Mouse (Mus musculus): ENCODE data around the gene Traf3ip3. TPM values are rescaled to one million over a fixed set of nuclear protein-coding genes. Genes with fewer than 3 reads are reported as not detected.

The Traf3ip3 gene
- polyA plus RNA-seq, 1 experiment from 2014 or later = 3.2 TPM

- Histone ChIP-seq H3K27ac (ENCODE audit: low read depth, low read length) (no peak overlapping the region), H3K9me3 (ENCODE audit: control insufficient read depth) (no peaks in the 10 kb centered on the region), H3K36me3 (ENCODE audit: control insufficient read depth, insufficient read depth) (no peaks in the 10 kb centered on the region), H3K4me2 (replicated peaks; ENCODE audit: low read depth) (no peak overlapping the region), H3K27me3 (replicated peaks; ENCODE audit: control insufficient read depth, insufficient read depth, low read length) (no peaks in the 10 kb centered on the region), H3K4me3 (ENCODE audit: low read depth, low read length) (no peak overlapping the region), H3K9ac (ENCODE audit: low read depth, low read length) (no peak overlapping the region), H3K4me1 (replicated peaks; ENCODE audit: control insufficient read depth, insufficient read depth, low read length) (no peaks in the 10 kb centered on the region)
- WGBS = 87% methylated on average over 7 of the region's 7 CpGs
- ATAC-seq = no peak
- TF ChIP-seq CTCF (IDR thresholded peaks at IDR 0.05; ENCODE audit: low read depth) = no peak
Observed at GRCm38 (mm10) chr1:193141118-193141517, 60.4 kb downstream of the Traf3ip3 start.

- Histone ChIP-seq H3K27me3 (replicated peaks; ENCODE audit: control insufficient read depth, insufficient read depth, low read length) (no peaks in the 10 kb centered on the region), H3K4me1 (replicated peaks; ENCODE audit: control insufficient read depth, insufficient read depth, low read length) (no peaks in the 10 kb centered on the region), H3K9me3 (ENCODE audit: control insufficient read depth) (no peaks in the 10 kb centered on the region), H3K4me2 (replicated peaks; ENCODE audit: low read depth) (0 out of 2 replicates have a peak overlapping the region, but pooled peaks have one; percentile 3), H3K36me3 (ENCODE audit: control insufficient read depth, insufficient read depth) (no peaks in the 10 kb centered on the region), H3K27ac (ENCODE audit: low read depth, low read length) (no peak overlapping the region; the same call in 1 of the 2 replicates), H3K9ac (ENCODE audit: low read depth, low read length) (no peak overlapping the region), H3K4me3 (ENCODE audit: low read depth, low read length) (no peak overlapping the region)
- no peak for TF ChIP-seq CTCF (IDR thresholded peaks at IDR 0.05; ENCODE audit: low read depth)
- peak; percentile 63 for ATAC-seq
- 31% methylated on average over 3 of the region's 3 CpGs for WGBS
Observed at GRCm38 (mm10) chr1:193138669-193139068, 62.8 kb downstream of the Traf3ip3 start.

DNA sequence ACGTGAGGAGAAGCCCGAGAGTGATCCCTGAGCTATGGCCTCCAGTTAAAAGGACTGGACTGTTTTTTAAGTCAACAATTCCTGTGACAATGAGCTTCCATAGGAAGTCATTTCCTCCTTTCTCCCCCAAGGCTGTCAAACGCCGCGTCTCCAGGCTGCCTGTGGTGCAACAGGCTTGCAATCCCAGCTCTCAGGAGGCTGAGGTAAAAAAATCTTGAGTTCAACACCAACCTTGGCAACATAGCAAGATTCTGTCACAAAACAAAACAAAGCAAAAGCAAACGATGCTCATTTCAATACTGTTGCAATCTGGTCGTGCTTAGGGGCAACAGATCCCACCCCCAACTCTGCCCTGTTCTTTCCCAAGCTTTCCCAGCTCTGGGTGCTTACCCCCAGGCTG lies 63.4 kb downstream of the Traf3ip3 start:
- ATAC-seq = no peak
- 21% methylated on average over 7 of the region's 7 CpGs for WGBS
- Histone ChIP-seq H3K27me3 (replicated peaks; ENCODE audit: control insufficient read depth, insufficient read depth, low read length) (no peaks in the 10 kb centered on the region), H3K4me2 (replicated peaks; ENCODE audit: low read depth) (no peak overlapping the region), H3K4me1 (replicated peaks; ENCODE audit: control insufficient read depth, insufficient read depth, low read length) (no peaks in the 10 kb centered on the region), H3K4me3 (ENCODE audit: low read depth, low read length) (no peak overlapping the region), H3K36me3 (ENCODE audit: control insufficient read depth, insufficient read depth) (no peaks in the 10 kb centered on the region), H3K9ac (ENCODE audit: low read depth, low read length) (no peak overlapping the region), H3K27ac (ENCODE audit: low read depth, low read length) (no peak overlapping the region), H3K9me3 (ENCODE audit: control insufficient read depth) (no peaks in the 10 kb centered on the region)
- no peak for TF ChIP-seq CTCF (IDR thresholded peaks at IDR 0.05; ENCODE audit: low read depth)

GRCm38 (mm10) chr1:193133726-193134125 lies 67.8 kb downstream of the Traf3ip3 start:
- no peak overlapping the region for H3K9ac ChIP-seq (ENCODE audit: low read depth, low read length)
- WGBS = 90% methylated on average over 1 of the region's 1 CpGs
- H3K4me1 ChIP-seq (replicated peaks; ENCODE audit: control insufficient read depth, insufficient read depth, low read length) = no peaks in the 10 kb centered on the region
- H3K36me3 ChIP-seq (ENCODE audit: control insufficient read depth, insufficient read depth) = no peaks in the 10 kb centered on the region
- no peak for ATAC-seq
- peak; percentile 48 for TF ChIP-seq CTCF (IDR thresholded peaks at IDR 0.05; ENCODE audit: low read depth)
- H3K4me3 ChIP-seq (ENCODE audit: low read depth, low read length) = no peak overlapping the region
- no peaks in the 10 kb centered on the region for H3K27me3 ChIP-seq (replicated peaks; ENCODE audit: control insufficient read depth, insufficient read depth, low read length)
- no peak overlapping the region for H3K4me2 ChIP-seq (replicated peaks; ENCODE audit: low read depth)
- H3K27ac ChIP-seq (ENCODE audit: low read depth, low read length) = no peak overlapping the region
- no peaks in the 10 kb centered on the region for H3K9me3 ChIP-seq (ENCODE audit: control insufficient read depth)

DNA sequence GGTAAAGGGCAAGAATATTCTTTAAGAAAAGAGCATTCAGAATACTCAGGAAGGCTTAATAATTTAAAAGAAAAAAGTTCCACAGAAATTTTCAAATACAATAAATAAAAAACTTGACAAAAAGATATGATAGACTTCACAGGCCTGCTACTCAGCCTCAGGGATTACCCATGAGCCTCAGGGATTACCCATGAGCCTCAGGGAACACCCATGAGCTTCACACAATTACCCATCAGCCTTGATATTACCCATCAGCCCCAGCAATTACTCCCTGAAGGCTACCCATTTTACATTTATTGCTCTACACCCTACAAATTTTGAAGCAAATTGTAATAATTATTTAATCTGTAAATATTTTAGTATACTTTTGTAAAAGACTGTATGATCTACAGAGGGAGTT lies 69.1 kb downstream of the Traf3ip3 start:
- no peak for TF ChIP-seq CTCF (IDR thresholded peaks at IDR 0.05; ENCODE audit: low read depth)
- H3K36me3 ChIP-seq (ENCODE audit: control insufficient read depth, insufficient read depth) = peaks cover 8% of the 10 kb centered on the region
- no peak overlapping the region for H3K4me3 ChIP-seq (ENCODE audit: low read depth, low read length)
- no peak overlapping the region for H3K4me2 ChIP-seq (replicated peaks; ENCODE audit: low read depth)
- no peaks in the 10 kb centered on the region for H3K27me3 ChIP-seq (replicated peaks; ENCODE audit: control insufficient read depth, insufficient read depth, low read length)
- H3K27ac ChIP-seq (ENCODE audit: low read depth, low read length) = no peak overlapping the region
- no peaks in the 10 kb centered on the region for H3K9me3 ChIP-seq (ENCODE audit: control insufficient read depth)
- H3K4me1 ChIP-seq (replicated peaks; ENCODE audit: control insufficient read depth, insufficient read depth, low read length) = no peaks in the 10 kb centered on the region
- no peak for ATAC-seq
- no peak overlapping the region for H3K9ac ChIP-seq (ENCODE audit: low read depth, low read length)

DNA sequence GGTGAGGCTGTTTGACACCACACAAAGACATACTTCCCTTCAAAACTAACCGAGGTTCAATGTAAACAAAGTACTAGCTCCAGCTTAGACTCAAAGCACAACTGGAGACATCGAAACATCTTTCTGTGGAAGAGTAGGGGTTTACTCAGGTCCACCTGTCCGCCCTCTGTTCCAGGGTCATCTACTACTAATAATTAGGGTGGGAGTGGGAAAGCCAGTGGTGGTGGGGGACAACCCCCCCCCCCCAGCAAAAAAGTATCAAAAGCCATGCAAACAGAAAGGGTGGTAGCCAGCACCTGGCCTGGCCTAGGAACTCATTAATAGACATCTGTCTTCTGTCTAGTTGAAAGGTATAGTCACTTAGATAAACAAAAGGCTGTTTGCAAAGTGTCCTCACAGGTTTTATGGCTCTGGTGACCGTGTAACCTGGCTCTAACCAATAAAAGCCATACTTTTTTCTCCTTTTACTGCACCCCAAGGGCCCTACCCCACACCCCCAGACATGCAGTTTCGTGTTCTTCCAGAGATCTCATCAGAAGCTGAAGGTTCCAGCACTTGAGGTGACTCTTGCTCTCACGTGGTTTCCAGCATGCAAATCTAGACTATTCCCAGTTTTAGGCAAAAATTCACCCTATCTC lies 70.1 kb downstream of the Traf3ip3 start:
- H3K4me1 ChIP-seq (replicated peaks; ENCODE audit: control insufficient read depth, insufficient read depth, low read length) = no peaks in the 10 kb centered on the region
- no peak for TF ChIP-seq CTCF (IDR thresholded peaks at IDR 0.05; ENCODE audit: low read depth)
- H3K9me3 ChIP-seq (ENCODE audit: control insufficient read depth) = no peaks in the 10 kb centered on the region
- H3K27me3 ChIP-seq (replicated peaks; ENCODE audit: control insufficient read depth, insufficient read depth, low read length) = no peaks in the 10 kb centered on the region
- WGBS = 20% methylated on average over 6 of the region's 6 CpGs
- no peak overlapping the region for H3K4me3 ChIP-seq (ENCODE audit: low read depth, low read length)
- H3K4me2 ChIP-seq (replicated peaks; ENCODE audit: low read depth) = 0 out of 2 replicates have a peak overlapping the region, but pooled peaks have one; percentile 24
- H3K36me3 ChIP-seq (ENCODE audit: control insufficient read depth, insufficient read depth) = peaks cover 18% of the 10 kb centered on the region
- H3K9ac ChIP-seq (ENCODE audit: low read depth, low read length) = no peak overlapping the region
- H3K27ac ChIP-seq (ENCODE audit: low read depth, low read length) = peak overlapping the region; percentile 61
- peak; percentile 84 for ATAC-seq

Measured in intestine, postnatal 0 days (tissue).